Comparison of ENCODE assay signal across 10 mouse cellular contexts in the genomic region with DNA sequence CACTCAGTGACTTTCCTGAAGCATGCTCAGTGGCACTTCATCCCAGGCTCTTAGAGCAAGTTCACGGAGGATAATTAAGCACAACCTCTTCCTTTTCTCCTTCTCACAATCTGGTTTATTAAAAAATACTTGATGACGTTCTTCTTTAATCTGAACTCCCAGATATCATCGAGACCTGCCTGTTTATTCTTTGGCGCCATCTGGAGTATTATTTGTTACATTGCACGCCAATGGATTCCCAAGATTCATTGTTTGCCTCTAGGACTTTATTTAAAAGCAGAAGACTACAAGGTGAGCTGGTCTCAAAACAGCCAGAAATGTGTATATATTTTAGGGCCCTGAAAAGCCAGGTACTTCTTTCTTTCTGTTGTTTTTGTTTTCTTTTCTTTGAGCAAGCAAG.
DNase-seq lines count a peak whose midpoint lies in the region; ATAC-seq and TF ChIP-seq lines count a peak whose summit lies in the region.
"Had no signal": no experiment of that assay in that cellular context is flagged by ENCODE, and none has a peak within 500 bp of the region (broad histone marks: within the 10 kb centered on the region; RNA-seq: fewer than 3 reads in every experiment).

No protein-coding gene starts in this region.

- H3K27ac ChIP-seq in kidney, adult 2 months (ENCODE audit: insufficient read depth, low read depth, low read length), result no peak overlapping the region
- H3K27ac ChIP-seq in ES-Bruce4 (ENCODE audit: insufficient read depth, low read length), result 0 out of 2 replicates have a peak overlapping the region, but pooled peaks have one; percentile 47
- H3K27ac ChIP-seq in limb, embryonic 10.5 days, result no peak overlapping the region
- H3K27ac ChIP-seq: macrophage had no signal

- 35% methylated on average over 5 of the region's 5 CpGs for WGBS in kidney, adult 2 months
- 78% methylated on average over 5 of the region's 5 CpGs for WGBS in limb, embryonic 10.5 days

- H3K27me3 ChIP-seq in kidney, adult 2 months (replicated peaks; ENCODE audit: control insufficient read depth, insufficient read depth, low read length), result no peaks in the 10 kb centered on the region
- H3K27me3 ChIP-seq in ES-Bruce4 (ENCODE audit: control insufficient read depth, insufficient read depth, low read length, poor library complexity, severe bottlenecking), result no peaks in the 10 kb centered on the region
- H3K27me3 ChIP-seq in limb, embryonic 10.5 days (ENCODE audit: low read depth, poor library complexity, severe bottlenecking), result no peaks in the 10 kb centered on the region

- peaks cover 8% of the 10 kb centered on the region for H3K36me3 ChIP-seq in kidney, adult 2 months (ENCODE audit: control insufficient read depth, insufficient read depth, low read length)
- H3K36me3 ChIP-seq in ES-Bruce4 (ENCODE audit: control insufficient read depth, insufficient read depth, low read length, poor library complexity, severe bottlenecking), result peaks cover 48% of the 10 kb centered on the region
- peaks cover 77% of the 10 kb centered on the region for H3K36me3 ChIP-seq in limb, embryonic 10.5 days

- H3K4me1 ChIP-seq in kidney, adult 2 months (ENCODE audit: control insufficient read depth, insufficient read depth, low read length), result no peaks in the 10 kb centered on the region
- H3K4me1 ChIP-seq in ES-Bruce4 (ENCODE audit: control insufficient read depth, insufficient read depth, low read length), result no peaks in the 10 kb centered on the region
- H3K4me1 ChIP-seq in limb, embryonic 10.5 days, result no peaks in the 10 kb centered on the region

- no peak for TF ChIP-seq EP300 in ES-Bruce4 (IDR thresholded peaks at IDR 0.05; ENCODE audit: insufficient read depth, low read depth, low read length)

- DNase-seq in kidney, adult 2 months, result peak; percentile 50
- no peak for DNase-seq in kidney, adult 11 months
- DNase-seq in CD4-positive helper T cell, adult 2 months (ENCODE audit: low read depth, low spot score), result peak; percentile 33
- no peak for DNase-seq in adrenal gland, adult 8-10 months
- no peak for DNase-seq in limb, embryonic 10.5 days (ENCODE audit: low spot score)
- DNase-seq: adrenal gland, postnatal 36 days; thymus, postnatal 14 days had no signal

- no peak for TF ChIP-seq CTCF in kidney, adult 2 months (conservative IDR thresholded peaks at IDR 0.05; ENCODE audit: insufficient read depth, insufficient read length, low read depth, low read length)
- no peak for TF ChIP-seq CTCF in ES-Bruce4 (IDR thresholded peaks at IDR 0.05; ENCODE audit: low read depth, low read length)

- TF ChIP-seq POLR2A in kidney, adult 2 months (IDR thresholded peaks at IDR 0.05; ENCODE audit: low read depth, low read length), result no peak
- no peak for TF ChIP-seq POLR2A in ES-Bruce4 (IDR thresholded peaks at IDR 0.05; ENCODE audit: insufficient read depth, low read length)

- ATAC-seq in inflammation-experienced regulatory T-cells, adult 6 months, result peak; percentile 90

- no peak overlapping the region for H3K4me3 ChIP-seq in kidney, adult 2 months (ENCODE audit: insufficient read depth, low read depth, low read length)
- no peak overlapping the region for H3K4me3 ChIP-seq in ES-Bruce4 (ENCODE audit: low read depth, low read length)
- no peak overlapping the region for H3K4me3 ChIP-seq in limb, embryonic 10.5 days

- H3K9me3 ChIP-seq in ES-Bruce4 (replicated peaks; ENCODE audit: control insufficient read depth, insufficient read depth, low read length, poor library complexity, severe bottlenecking), result peaks cover 9% of the 10 kb centered on the region
- no peaks in the 10 kb centered on the region for H3K9me3 ChIP-seq in limb, embryonic 10.5 days (replicated peaks)

- no peak overlapping the region for H3K9ac ChIP-seq in ES-Bruce4 (ENCODE audit: low read depth, poor library complexity, severe bottlenecking)

Comparison
In these comparisons a context has a peak if more than half of its experiments do, and no peak if none do; other contexts are left out.
1. DNase-seq: peak in kidney, adult 2 months (single experiment) and CD4-positive helper T cell, adult 2 months (single experiment); none in kidney, adult 11 months (single experiment), adrenal gland, adult 8-10 months (single experiment) and limb, embryonic 10.5 days (single experiment).